Mouse (Mus musculus) G1E-ER4 (cell line): ENCODE data around the gene Hint1. TPM values are rescaled to one million over a fixed set of nuclear protein-coding genes. Genes with fewer than 3 reads are reported as not detected.

ENCODE experiments used
- GATA1 ChIP-seq: IDR thresholded peaks from one replicate; pipeline ENCODE4 v1.8.0; 2012; ENCODE audit warnings: low read length, inconsistent platforms
- polyA plus RNA-seq: library from polyadenylated mRNA; stranded (reverse); fragments of >175 nt; gene quantifications from 2 replicates; pipeline ENCODE4 v1.2.3, GENCODE M21; 2012

Hint1 gene
- polyA plus RNA-seq, 1 experiment = 1,499 TPM

DNA sequence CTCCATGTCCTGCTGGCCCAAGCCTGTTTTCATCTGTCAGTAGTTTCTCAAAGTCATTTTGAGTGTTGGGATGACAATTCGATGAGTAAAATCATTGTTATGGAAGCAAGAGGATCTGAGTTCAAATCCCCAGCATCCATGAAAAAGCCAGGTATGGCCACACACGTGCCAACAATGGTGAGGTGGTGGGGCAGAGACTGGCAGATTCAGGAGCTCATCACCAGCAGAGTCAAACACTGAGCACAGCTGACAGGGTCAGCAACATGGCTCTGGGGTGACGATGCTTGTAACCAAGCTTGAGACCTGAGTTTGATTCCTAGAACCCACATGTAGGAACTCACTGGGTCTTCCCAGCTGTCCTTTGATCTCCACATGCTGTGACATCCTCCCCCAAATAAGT lies 38.9 kb downstream of the Hint1 start:
- TF ChIP-seq GATA1 = no peak

DNA sequence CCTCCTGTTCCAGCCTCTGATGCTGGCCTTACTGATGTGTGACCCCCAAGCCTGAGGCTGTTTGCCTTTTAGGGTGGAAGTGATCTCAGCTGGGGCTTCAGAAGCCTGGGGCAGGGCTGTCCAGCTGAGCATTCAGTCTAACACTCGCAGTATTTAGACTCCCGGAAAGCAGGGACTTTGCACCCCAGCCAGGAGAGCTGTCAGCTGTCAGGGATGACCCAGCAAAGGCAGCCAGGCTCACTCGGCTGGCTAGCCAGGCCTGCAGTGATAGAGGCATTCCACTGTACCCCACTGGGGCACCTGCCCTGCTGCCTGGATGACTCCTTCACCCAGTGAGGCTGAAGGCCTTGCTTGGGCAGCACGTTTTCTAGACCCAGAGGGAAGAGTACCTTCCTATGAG lies 39.7 kb downstream of the Hint1 start:
- no peak for TF ChIP-seq GATA1

DNA sequence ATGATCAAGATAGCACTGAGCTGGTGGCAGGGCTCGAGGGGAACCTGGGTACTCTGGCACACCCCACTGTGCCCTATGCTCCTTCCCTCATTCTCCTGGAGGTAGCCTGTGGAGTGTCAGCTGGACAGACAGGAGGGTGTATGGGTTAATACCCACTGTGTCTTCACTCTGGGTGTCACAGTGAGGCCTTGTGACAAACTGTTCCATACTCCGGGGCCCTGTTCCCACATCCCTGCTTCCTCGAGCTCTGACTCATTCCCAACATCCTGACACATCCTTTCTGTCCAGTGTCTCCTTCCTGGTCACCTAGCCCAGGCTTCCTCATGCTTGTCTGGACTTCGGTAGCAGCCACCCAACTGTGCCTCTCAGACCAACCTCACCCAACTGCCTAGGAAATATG lies 40.3 kb downstream of the Hint1 start:
- no peak for TF ChIP-seq GATA1

DNA sequence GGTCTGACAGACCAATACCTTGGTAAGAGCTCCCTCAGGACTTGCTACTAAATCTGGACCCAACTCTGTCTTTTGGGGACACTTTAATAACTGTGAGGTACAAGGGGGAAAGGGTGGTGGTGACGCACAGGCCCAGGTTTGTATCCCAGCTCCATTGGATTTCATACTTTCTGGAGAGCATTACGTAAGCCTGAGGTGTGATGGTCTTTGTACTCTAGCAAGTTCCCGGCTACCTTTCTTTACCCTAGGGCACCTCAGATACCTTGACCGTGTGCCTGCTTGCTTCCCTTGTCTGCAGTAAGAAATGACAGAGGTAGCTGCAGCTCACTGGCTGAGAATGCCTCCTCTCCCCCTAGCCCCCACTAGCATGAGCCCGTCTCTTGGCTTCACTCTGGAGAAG lies 41.1 kb downstream of the Hint1 start:
- no peak for TF ChIP-seq GATA1

DNA sequence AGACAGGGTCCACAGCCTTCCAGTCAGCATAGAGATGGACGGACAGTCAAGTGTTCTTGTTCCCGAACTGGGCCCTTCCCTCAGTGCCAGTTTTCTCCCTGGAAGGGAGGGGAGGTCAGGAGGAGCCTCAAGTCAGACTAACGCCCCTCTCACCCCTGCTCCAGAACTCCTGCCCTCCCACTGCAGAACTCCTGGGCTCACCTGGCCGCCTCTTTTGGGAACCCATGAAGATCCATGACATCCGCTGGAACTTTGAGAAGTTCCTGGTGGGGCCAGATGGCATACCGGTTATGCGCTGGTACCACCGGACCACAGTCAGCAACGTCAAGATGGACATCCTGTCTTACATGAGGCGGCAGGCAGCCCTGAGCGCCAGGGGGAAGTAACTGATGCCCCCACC lies 43.1 kb downstream of the Hint1 start:
- no peak for TF ChIP-seq GATA1

DNA sequence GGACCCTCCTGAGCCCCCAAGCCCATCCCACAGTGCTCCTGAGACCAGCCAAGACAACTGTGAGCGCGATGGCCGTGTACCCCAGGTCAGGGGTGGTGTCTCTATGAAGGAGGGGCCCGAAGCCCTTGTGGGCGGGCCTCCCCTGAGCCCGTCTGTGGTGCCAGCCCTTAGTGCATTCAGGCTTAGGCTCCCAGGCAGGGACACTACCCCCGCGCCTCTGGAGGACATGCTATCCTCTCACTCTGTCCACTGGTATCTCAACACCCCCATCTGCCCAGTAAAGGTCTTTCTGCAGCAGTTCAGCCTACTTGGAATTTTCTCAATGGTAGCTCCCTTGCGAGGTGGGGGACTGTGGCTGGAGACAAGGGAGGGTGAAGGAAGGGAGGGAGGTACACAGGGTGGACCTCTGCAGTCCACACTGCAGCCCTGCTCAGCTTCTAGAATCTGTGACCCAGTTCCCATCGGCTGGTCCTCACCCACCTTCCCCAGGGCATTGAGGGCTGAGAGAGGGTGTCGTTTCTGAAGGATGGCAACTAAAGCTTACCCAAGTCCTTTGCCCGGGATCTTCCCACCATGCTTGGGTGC lies 44.0 kb downstream of the Hint1 start:
- no peak for TF ChIP-seq GATA1

DNA sequence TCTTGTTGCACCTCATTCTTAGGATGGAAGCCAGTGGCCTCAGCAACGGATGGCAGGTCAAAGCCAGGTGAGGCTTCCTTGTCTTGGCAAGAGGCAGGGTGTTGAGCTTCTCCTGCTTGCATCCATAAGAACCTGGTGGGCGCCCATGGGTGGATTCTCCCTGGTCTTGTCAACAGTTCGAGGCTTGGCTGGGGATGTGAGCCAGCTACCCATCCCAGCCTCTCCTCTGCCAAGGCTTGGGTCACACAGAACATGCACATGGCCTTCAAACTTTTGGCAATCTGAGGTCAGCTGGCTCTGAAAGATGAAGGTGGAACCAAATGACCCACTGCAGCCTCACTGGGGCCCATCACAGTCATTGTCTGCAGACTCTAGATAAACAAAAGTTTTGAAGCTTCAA lies 45.0 kb downstream of the Hint1 start:
- TF ChIP-seq GATA1 = no peak

DNA sequence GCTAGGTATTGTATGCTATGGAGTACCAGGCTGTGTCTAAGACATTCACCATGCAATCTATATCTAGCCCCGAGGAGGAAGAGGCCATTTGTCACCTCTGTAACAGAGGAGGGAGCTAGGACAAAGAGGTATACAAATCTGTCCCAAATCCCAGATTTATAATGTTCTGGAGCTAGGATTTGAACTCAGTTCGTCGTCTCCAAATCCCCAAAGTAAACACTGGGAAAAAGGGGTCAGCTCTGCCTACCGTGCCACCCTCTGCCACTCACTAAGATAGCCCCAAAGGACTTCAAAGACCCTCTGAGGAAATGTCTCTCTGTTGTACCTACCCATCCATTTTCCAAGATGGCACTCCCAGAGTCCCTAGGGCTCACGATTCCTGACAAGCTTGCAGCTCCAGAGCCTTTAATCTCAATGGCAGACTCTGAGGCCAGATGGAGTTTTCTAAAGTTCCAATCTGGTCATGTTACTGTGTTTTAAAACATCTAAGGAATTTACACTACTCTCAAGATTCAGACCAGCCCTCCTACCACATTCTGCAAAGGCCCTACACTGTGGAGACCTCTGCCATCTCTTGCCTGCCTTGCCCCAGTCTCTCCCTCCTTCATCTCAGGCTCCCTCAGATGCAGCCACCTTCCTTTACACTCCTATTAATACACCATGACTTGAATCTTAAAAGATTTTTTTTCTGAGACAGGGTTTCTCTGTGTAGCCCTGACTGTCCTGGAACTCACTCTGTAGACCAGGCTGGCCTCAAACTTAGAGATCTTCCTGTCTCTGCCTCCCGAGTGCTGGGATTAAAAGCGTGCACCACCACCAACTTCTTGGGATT lies 45.7 kb downstream of the Hint1 start:
- no peak for TF ChIP-seq GATA1

DNA sequence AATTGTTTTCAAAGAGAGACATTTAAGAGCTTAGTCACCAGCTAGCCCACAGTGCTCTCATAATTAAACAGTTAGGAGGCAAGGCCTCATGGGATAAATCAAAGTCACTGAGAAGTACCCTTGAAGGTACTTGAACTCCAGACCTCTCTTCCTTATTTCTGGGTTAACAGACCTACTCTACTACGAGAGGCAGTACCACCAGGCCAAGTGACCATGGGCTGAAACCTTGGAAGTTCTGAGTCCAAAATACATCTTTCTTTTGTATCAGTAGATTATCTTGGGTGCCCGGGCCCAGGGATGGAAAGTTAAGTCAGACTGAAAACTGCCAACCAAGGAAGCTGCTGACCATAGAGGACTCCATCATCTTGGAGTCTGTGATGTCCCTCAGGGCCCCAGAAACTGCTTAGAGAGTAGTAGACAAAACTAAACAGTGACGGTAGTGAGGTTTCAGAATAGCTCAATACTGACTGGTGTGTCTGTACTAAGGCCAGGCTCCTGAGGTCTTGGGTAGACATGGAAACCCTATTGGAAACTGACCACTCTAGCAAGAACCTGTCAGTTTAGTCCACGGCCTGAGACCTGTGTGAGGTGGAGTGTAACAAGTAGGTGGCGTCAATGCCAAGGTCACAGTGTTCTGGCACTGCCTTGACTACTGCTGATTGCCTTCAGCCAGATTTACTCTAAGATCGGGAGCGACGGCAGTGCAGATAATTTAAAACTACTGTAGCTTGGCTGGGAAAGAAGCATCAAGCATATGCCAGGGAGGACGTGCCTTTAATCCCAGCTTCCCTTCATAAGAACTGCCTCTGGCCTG lies 46.5 kb downstream of the Hint1 start:
- TF ChIP-seq GATA1 = no peak

DNA sequence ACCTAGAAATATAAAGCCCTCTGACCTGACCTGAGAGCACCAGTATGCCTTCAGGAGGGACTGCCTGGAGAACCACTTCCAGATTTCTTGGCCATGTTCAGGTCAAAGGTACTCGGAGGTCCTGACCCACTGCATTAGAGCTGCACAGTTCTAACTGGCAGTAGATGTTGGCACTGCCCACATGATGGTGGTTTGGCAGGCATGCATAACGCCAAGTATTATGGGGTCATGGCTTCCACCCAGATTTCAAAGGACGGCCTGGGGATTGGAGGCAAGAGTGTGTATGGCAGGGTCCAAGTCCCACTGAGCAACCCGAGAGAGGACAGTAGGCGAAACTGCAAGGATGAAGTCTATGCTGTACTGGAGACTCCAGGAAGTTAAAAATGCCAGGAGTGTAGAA lies 47.7 kb downstream of the Hint1 start:
- TF ChIP-seq GATA1 = no peak

DNA sequence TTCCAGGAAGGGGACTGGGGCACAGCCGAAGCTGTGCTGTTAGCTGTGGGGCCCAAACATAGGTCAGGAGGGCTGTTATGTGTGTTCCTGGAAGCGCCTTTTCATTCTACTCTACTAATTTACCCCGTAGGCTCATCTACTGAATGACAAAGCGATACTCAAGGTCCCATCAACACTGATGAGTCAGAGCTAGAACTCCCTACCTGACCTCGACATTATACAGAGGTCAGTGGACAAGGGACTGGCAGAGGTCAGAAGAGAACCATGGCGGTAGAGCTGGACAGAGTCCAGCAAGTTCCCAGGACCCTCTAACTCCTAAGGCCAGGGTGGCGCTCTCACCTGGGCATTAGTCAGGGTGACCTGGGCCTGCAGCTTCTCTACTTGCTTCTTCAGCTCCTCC lies 51.3 kb downstream of the Hint1 start:
- TF ChIP-seq GATA1 = no peak

DNA sequence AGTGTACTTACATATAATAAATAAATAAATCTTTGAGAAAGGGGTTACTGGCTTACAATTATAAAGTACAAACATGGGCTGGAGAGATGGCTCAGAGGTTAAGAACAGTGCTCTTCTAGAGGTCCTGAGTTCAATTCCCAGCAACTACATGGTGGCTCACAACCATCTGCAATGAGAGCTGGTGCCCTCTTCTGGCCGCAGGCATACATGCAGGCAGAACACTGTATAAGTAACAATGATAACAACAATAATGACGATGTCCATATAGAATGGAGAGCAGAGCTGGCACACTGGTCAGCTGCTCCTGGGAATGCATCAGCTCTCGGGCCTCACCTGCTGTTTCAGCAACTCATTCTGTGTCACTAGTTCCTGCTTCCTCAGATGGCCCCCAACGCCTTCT lies 52.1 kb downstream of the Hint1 start:
- no peak for TF ChIP-seq GATA1

Other genes starting within 250 kb of the Hint1 start
- 3.3 and 5.6 TPM in 2 replicates for gene Cdc42se2, start 78.7 kb upstream of the Hint1 start, polyA plus RNA-seq
- 0.10 and 0.30 TPM in 2 replicates for gene Lyrm7, start 5.5 kb upstream of the Hint1 start, polyA plus RNA-seq
- gene Gpx3, start 36.1 kb downstream of the Hint1 start, polyA plus RNA-seq = not detected in 2 replicates
- 28.6 and 29.7 TPM in 2 replicates for gene Tnip1, start 96.5 kb downstream of the Hint1 start, polyA plus RNA-seq
- gene Anxa6, start 167.1 kb downstream of the Hint1 start, polyA plus RNA-seq = 0.04 TPM in 1 of 2 replicates, not detected in the other
- not detected in 2 replicates for gene Ccdc69, start 211.7 kb downstream of the Hint1 start, polyA plus RNA-seq
- gene Gm2a, start 231.7 kb downstream of the Hint1 start, polyA plus RNA-seq = not detected in 2 replicates